Mouse (Mus musculus): Measurements from ENCODE around the gene Usp43.

Usp43 gene

GRCm38 (mm10) chr11:67808051-67808450 lies 113.9 kb downstream of the Usp43 start:
- peak; percentile 25 to 31 for DNase-seq (ENCODE audit: low spot score in 2 of 2)

- DNase-seq (ENCODE audit: low spot score in 2 of 2): no peak
Observed at GRCm38 (mm10) chr11:67806832-67807597, 114.9 kb downstream of the Usp43 start.

GRCm38 (mm10) chr11:67805538-67805937 lies 116.4 kb downstream of the Usp43 start:
- no peak for DNase-seq (ENCODE audit: low spot score in 2 of 2)

Measured in right cerebral cortex, adult 2 months (tissue).